Mouse (Mus musculus): Measurements from ENCODE around the gene Col4a2.

DNA sequence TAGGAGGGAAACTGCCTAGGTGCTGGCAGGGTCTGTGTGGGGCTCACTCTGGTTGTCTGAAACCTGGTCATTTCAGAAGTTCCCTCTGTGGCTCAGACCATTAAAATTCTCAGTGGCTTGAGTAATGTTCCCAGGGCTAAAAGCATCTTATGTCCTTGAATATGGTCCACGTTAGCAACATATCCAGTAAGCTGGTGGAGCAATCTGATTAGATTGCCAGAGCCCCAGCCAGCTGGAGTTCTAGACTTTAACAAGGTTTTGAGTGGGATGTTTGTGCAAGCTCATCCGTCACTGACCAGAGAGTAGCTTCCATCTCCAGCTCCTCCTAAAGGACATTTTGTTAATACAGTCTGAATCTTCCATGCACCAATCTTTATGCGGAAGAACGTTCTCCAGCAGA lies 72.2 kb downstream of the Col4a2 start:
- TF ChIP-seq POLR2A (IDR thresholded peaks at IDR 0.05; ENCODE audit: low read depth, low read length): no peak
- TF ChIP-seq CTCF (IDR thresholded peaks at IDR 0.05; ENCODE audit: extremely low read depth, insufficient read depth, insufficient read length, insufficient replicate concordance): no peak
